Mouse (Mus musculus): ENCODE data around the gene Cnbd2. TPM values are rescaled to one million over a fixed set of nuclear protein-coding genes. Genes with fewer than 3 reads are reported as not detected.
A peak's percentile ranks its signal among the peaks of the same experiment; 100 is the strongest.

Cnbd2 gene
- 2.0 TPM in 2 replicates for polyA plus RNA-seq (2016; fragmentation: Nextera tagmentation; extraction: Ambion mirVana)

DNA sequence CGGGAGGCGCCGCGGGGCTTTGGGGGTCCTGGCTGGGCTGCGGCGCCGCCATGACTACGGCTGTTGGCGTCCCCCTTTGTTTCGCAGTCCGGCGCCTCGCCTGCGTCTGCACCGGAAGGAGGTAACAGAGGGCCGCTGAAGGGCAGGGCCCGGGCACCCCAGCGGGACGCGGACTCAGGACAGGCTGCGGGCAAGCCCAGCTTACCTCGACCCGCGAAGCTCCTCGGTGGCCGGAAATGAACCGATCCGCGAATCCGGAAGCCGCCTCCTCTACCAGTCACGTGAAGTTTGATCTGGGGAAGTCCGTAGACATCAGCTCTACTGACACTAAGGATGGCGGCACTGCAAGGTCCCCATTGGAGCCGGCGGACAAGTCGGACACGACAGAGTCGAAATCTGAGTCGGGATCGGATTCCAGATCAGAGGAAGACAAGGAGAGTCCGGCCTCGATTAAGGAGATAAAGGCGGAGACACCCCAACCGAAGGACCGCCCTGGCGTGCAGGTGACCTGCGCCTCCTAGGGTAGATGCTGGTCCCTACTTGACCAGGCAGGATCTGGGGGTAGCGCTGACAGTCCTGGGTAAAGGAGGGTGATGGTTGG is at the start of gene Cnbd2, which contains the start of gene Scand1:
TSS of gene Cnbd2 (plus strand) at position 3 of the 601 bp plus-strand sequence.
TSS of gene Scand1 (minus strand) at position 408 of the 601 bp plus-strand sequence.
- H3K9me3 ChIP-seq (replicated peaks): no peaks in the 10 kb centered on the region
- peak within 1 kb of the TSS; percentile 93 for H3K4me3 ChIP-seq
- peak within 1 kb of the TSS; percentile 86 for H3K4me2 ChIP-seq
- peak; percentile 84 for ATAC-seq
- no peaks in the 10 kb centered on the region for H3K27me3 ChIP-seq (replicated peaks)
- peaks cover 28% of the 10 kb centered on the region for H3K4me1 ChIP-seq
- under 1% methylated on average over 48 of the region's 49 CpGs for whole genome bisulfite sequencing (ENCODE audit: insufficient replicate concordance)
- H3K9ac ChIP-seq: peak within 1 kb of the TSS; percentile 91
- peaks cover 18% of the 10 kb centered on the region for H3K36me3 ChIP-seq
- peak within 1 kb of the TSS; percentile 93 for H3K27ac ChIP-seq

- Histone ChIP-seq H3K9ac (no peak overlapping the region), H3K4me3 (no peak overlapping the region), H3K36me3 (peaks cover 34% of the 10 kb centered on the region), H3K9me3 (replicated peaks) (no peaks in the 10 kb centered on the region), H3K4me1 (peaks cover 3% of the 10 kb centered on the region; the same call in 1 of the 2 replicates), H3K27ac (no peak overlapping the region), H3K27me3 (replicated peaks) (no peaks in the 10 kb centered on the region), H3K4me2 (no peak overlapping the region)
- no peak for ATAC-seq
- WGBS (ENCODE audit: insufficient replicate concordance): 73% methylated on average over 4 of the region's 4 CpGs
Observed at GRCm38 (mm10) chr2:156263204-156263893, 48.8 kb upstream of the Cnbd2 start.

GRCm38 (mm10) chr2:156267636-156268035 is 44.5 kb upstream of the Cnbd2 start:
- no peak overlapping the region for H3K4me3 ChIP-seq
- no peaks in the 10 kb centered on the region for H3K9me3 ChIP-seq (replicated peaks)
- no peak overlapping the region for H3K27ac ChIP-seq
- no peak for ATAC-seq
- H3K4me2 ChIP-seq: no peak overlapping the region
- no peaks in the 10 kb centered on the region for H3K4me1 ChIP-seq
- H3K27me3 ChIP-seq (replicated peaks): no peaks in the 10 kb centered on the region
- 94% methylated on average over 9 of the region's 9 CpGs for WGBS (ENCODE audit: insufficient replicate concordance)
- H3K36me3 ChIP-seq: peaks cover 28% of the 10 kb centered on the region
- no peak overlapping the region for H3K9ac ChIP-seq

- Histone ChIP-seq H3K27me3 (replicated peaks) (no peaks in the 10 kb centered on the region), H3K9me3 (replicated peaks) (no peaks in the 10 kb centered on the region), H3K36me3 (peaks cover 50% of the 10 kb centered on the region), H3K27ac (no peak overlapping the region), H3K4me1 (no peaks in the 10 kb centered on the region), H3K4me2 (no peak overlapping the region), H3K9ac (no peak overlapping the region), H3K4me3 (no peak overlapping the region)
- WGBS (ENCODE audit: insufficient replicate concordance): 75% methylated on average over 6 of the region's 6 CpGs
- no peak for ATAC-seq
Observed at GRCm38 (mm10) chr2:156272553-156272952, 39.5 kb upstream of the Cnbd2 start.

GRCm38 (mm10) chr2:156278226-156279017 is 33.7 kb upstream of the Cnbd2 start:
- H3K4me2 ChIP-seq: no peak overlapping the region

DNA sequence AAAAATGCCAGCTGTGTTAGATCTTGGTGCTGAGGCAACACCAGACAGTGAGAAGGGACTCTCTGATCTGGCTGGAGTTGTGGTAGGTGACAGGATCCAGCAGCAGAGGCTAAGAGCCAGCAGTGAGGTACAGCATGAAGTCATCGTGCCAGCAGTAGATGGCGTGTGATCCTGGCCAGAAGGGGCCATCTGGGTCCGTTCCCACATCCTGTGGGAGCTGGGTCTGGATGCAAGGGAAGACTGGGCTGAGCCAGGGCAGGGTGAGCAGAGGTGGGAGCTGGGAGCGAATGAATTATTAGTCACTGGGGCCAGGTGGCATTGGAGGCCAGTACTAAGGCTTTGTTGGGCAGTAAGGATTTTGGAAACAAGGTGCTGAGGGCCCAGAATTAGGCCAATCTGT is 30.9 kb upstream of the Cnbd2 start:
- H3K4me1 ChIP-seq: peaks cover 11% of the 10 kb centered on the region
- peaks cover 49% of the 10 kb centered on the region for H3K36me3 ChIP-seq
- no peak overlapping the region for H3K4me2 ChIP-seq
- H3K27me3 ChIP-seq (replicated peaks): no peaks in the 10 kb centered on the region
- H3K9me3 ChIP-seq (replicated peaks): no peaks in the 10 kb centered on the region
- no peak overlapping the region for H3K27ac ChIP-seq
- H3K4me3 ChIP-seq: no peak overlapping the region
- ATAC-seq: no peak
- whole genome bisulfite sequencing (ENCODE audit: insufficient replicate concordance): 70% methylated on average over 4 of the region's 4 CpGs
- no peak overlapping the region for H3K9ac ChIP-seq

More at GRCm38 (mm10) chr2:156278226-156279017, 33.7 kb upstream of the Cnbd2 start:
- peaks cover 48% of the 10 kb centered on the region for H3K36me3 ChIP-seq
- H3K4me3 ChIP-seq: no peak overlapping the region
- H3K27ac ChIP-seq: peak overlapping the region; percentile 38; the same call in 1 of the 2 replicates
- peaks cover 11% of the 10 kb centered on the region for H3K4me1 ChIP-seq
- 29% methylated on average over 4 of the region's 4 CpGs for WGBS (ENCODE audit: insufficient replicate concordance)
- peak; percentile 69 for ATAC-seq
- no peak overlapping the region for H3K9ac ChIP-seq
- H3K9me3 ChIP-seq (replicated peaks): no peaks in the 10 kb centered on the region
- H3K27me3 ChIP-seq (replicated peaks): no peaks in the 10 kb centered on the region

- Histone ChIP-seq H3K4me1 (no peaks in the 10 kb centered on the region), H3K4me3 (no peak overlapping the region), H3K27ac (no peak overlapping the region), H3K4me2 (no peak overlapping the region), H3K36me3 (peaks cover 63% of the 10 kb centered on the region), H3K9me3 (replicated peaks) (no peaks in the 10 kb centered on the region), H3K9ac (no peak overlapping the region), H3K27me3 (replicated peaks) (no peaks in the 10 kb centered on the region)
- no peak for ATAC-seq
- WGBS (ENCODE audit: insufficient replicate concordance): 63% methylated on average over 2 of the region's 2 CpGs
Observed at GRCm38 (mm10) chr2:156285161-156285560, 26.9 kb upstream of the Cnbd2 start.

GRCm38 (mm10) chr2:156286733-156287132 is 25.4 kb upstream of the Cnbd2 start:
- H3K9me3 ChIP-seq (replicated peaks): no peaks in the 10 kb centered on the region
- H3K36me3 ChIP-seq: peaks cover 65% of the 10 kb centered on the region
- H3K9ac ChIP-seq: no peak overlapping the region
- no peaks in the 10 kb centered on the region for H3K4me1 ChIP-seq
- no peak overlapping the region for H3K4me2 ChIP-seq
- ATAC-seq: no peak
- no peak overlapping the region for H3K4me3 ChIP-seq
- WGBS (ENCODE audit: insufficient replicate concordance): 76% methylated on average over 4 of the region's 4 CpGs
- no peaks in the 10 kb centered on the region for H3K27me3 ChIP-seq (replicated peaks)
- no peak overlapping the region for H3K27ac ChIP-seq

DNA sequence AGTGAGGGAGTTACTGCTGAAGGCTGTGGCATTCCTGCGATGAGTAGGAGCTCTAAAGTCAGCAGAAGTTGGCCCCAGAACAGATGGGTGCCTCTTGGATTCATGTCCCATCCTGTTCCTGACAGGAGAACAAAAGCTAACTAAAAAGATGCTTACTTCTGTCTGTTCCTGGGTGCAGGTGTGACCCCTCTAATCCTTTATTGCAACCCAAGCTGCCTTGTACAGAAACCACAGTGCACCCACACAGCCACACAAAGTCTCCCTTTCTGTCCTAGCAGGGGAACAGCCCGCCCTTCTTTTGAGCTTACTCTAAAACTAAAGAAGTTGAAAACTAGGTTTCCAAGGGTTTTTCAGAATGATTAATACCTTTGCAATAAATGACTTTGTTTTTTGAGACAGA is 23.9 kb upstream of the Cnbd2 start:
- H3K4me2 ChIP-seq: no peak overlapping the region
- no peaks in the 10 kb centered on the region for H3K27me3 ChIP-seq (replicated peaks)
- peaks cover 63% of the 10 kb centered on the region for H3K36me3 ChIP-seq
- no peak overlapping the region for H3K4me3 ChIP-seq
- H3K27ac ChIP-seq: no peak overlapping the region
- H3K9me3 ChIP-seq (replicated peaks): no peaks in the 10 kb centered on the region
- no peaks in the 10 kb centered on the region for H3K4me1 ChIP-seq
- WGBS (ENCODE audit: insufficient replicate concordance): 70% methylated on average over 2 of the region's 2 CpGs
- no peak for ATAC-seq
- H3K9ac ChIP-seq: no peak overlapping the region

GRCm38 (mm10) chr2:156289552-156290160 is 22.4 kb upstream of the Cnbd2 start:
- Histone ChIP-seq H3K27ac (no peak overlapping the region), H3K27me3 (replicated peaks) (no peaks in the 10 kb centered on the region), H3K9me3 (replicated peaks) (no peaks in the 10 kb centered on the region), H3K9ac (no peak overlapping the region), H3K4me2 (no peak overlapping the region), H3K4me3 (no peak overlapping the region), H3K36me3 (peaks cover 76% of the 10 kb centered on the region), H3K4me1 (no peaks in the 10 kb centered on the region)
- 76% methylated on average over 2 of the region's 2 CpGs for WGBS (ENCODE audit: insufficient replicate concordance)
- ATAC-seq: no peak

DNA sequence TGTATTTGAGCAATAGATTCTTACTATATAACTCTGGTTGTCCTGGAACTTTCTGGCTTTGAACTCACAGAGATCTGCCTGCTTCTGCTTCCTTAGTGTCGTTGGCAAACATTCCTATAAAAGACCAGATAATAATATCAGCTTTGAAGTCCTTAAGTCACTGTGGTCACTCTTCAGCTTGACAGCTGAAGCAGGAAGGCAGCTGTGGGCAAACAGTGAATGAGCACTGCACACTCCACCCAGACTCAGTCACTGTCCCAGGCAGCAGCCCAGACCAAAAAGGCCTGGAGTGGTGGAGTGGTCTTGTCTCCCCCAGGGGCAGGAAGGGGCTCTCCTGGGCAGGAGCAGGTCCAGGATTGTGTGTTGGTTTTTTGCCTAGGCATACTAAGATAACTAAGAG is 20.1 kb upstream of the Cnbd2 start:
- no peaks in the 10 kb centered on the region for H3K27me3 ChIP-seq (replicated peaks)
- H3K4me3 ChIP-seq: no peak overlapping the region
- H3K9ac ChIP-seq: no peak overlapping the region
- no peaks in the 10 kb centered on the region for H3K9me3 ChIP-seq (replicated peaks)
- no peak for ATAC-seq
- no peaks in the 10 kb centered on the region for H3K4me1 ChIP-seq
- H3K36me3 ChIP-seq: peaks cover 73% of the 10 kb centered on the region
- H3K4me2 ChIP-seq: no peak overlapping the region
- 54% methylated on average over 1 of the region's 1 CpGs for WGBS (ENCODE audit: insufficient replicate concordance)
- no peak overlapping the region for H3K27ac ChIP-seq
